Mouse (Mus musculus) telencephalon, adult 2 months (tissue): ENCODE results near the gene Gm10985.

ENCODE experiments used
- DNase-seq: peaks from one replicate; pipeline ENCODE4 v3.0.0-alpha.2; 2011; ENCODE audit warnings: low read depth, low spot score

The Gm10985 gene

GRCm38 (mm10) chr3:53844786-53845185, at the start of gene Gm10985:
Gene Gm10985 (plus strand): TSS chr3:53845086.
- DNase-seq = no peak

- no peak for DNase-seq
Measured at GRCm38 (mm10) chr3:53796933-53797332, 48.0 kb upstream of the Gm10985 start.

GRCm38 (mm10) chr3:53799671-53800070, 45.2 kb upstream of the Gm10985 start:
- DNase-seq = no peak

- DNase-seq = no peak
Measured at GRCm38 (mm10) chr3:53813421-53813977, 31.4 kb upstream of the Gm10985 start.

GRCm38 (mm10) chr3:53834238-53834637, 10.6 kb upstream of the Gm10985 start:
- no peak for DNase-seq

GRCm38 (mm10) chr3:53846206-53846928, 1.5 kb downstream of the Gm10985 start:
- DNase-seq = no peak

GRCm38 (mm10) chr3:53847726-53848125, 2.8 kb downstream of the Gm10985 start:
- no peak for DNase-seq

- DNase-seq = no peak
Measured at GRCm38 (mm10) chr3:53848262-53848661, 3.4 kb downstream of the Gm10985 start.

- DNase-seq = no peak
Measured at GRCm38 (mm10) chr3:53854261-53854660, 9.4 kb downstream of the Gm10985 start.

GRCm38 (mm10) chr3:53854831-53855230, 9.9 kb downstream of the Gm10985 start:
- DNase-seq = no peak

- peak; percentile 98 for DNase-seq
Measured at GRCm38 (mm10) chr3:53863383-53864220, 18.7 kb downstream of the Gm10985 start, which contains the start of gene Ufm1. Gene Ufm1 (minus strand): TSS chr3:53863830.

GRCm38 (mm10) chr3:53868212-53868611, 23.3 kb downstream of the Gm10985 start:
- DNase-seq = no peak

- no peak for DNase-seq
Measured at GRCm38 (mm10) chr3:53869263-53869662, 24.4 kb downstream of the Gm10985 start.

GRCm38 (mm10) chr3:53870482-53870881, 25.6 kb downstream of the Gm10985 start:
- no peak for DNase-seq

- no peak for DNase-seq
Measured at GRCm38 (mm10) chr3:53871596-53871995, 26.7 kb downstream of the Gm10985 start.

GRCm38 (mm10) chr3:53890619-53891540, 46.0 kb downstream of the Gm10985 start:
- peak; percentile 81 for DNase-seq
